Mouse (Mus musculus): ENCODE results near the gene Tgfb1. TPM values are rescaled to one million over a fixed set of nuclear protein-coding genes. Genes with fewer than 3 reads are reported as not detected.

The Tgfb1 gene
- polyA plus RNA-seq, 1 experiment from 2014 or later, result 2.1 TPM

GRCm38 (mm10) chr7:25658657-25659472, 27.9 kb upstream of the Tgfb1 start, which contains the start of the genes Bckdha and Exosc5:
TSS of gene Bckdha (minus strand) at chr7:25658981.
TSS of gene Exosc5 (plus strand) at chr7:25659164.
- Histone ChIP-seq H3K9me3 (no peaks in the 10 kb centered on the region), H3K27me3 (ENCODE audit: insufficient read depth, poor library complexity, severe bottlenecking) (no peaks in the 10 kb centered on the region), H3K4me1 (replicated peaks) (peaks cover 22% of the 10 kb centered on the region), H3K36me3 (peaks cover 21% of the 10 kb centered on the region), H3K27ac (peak within 1 kb of the TSS; percentile 93), H3K4me3 (peak within 1 kb of the TSS; percentile 76)
- DNase-seq (ENCODE audit: low spot score), result peak; percentile 99
- WGBS, result under 1% methylated on average over 50 of the region's 50 CpGs

- H3K4me3 ChIP-seq, result no peak overlapping the region
- peaks cover 79% of the 10 kb centered on the region for H3K36me3 ChIP-seq
- no peak overlapping the region for H3K27ac ChIP-seq
- no peaks in the 10 kb centered on the region for H3K4me1 ChIP-seq (replicated peaks)
- no peaks in the 10 kb centered on the region for H3K9me3 ChIP-seq
- no peaks in the 10 kb centered on the region for H3K27me3 ChIP-seq (ENCODE audit: insufficient read depth, poor library complexity, severe bottlenecking)
- WGBS, result 93% methylated on average over 8 of the region's 8 CpGs
- no peak for DNase-seq (ENCODE audit: low spot score)
These were observed 20.4 kb upstream of the Tgfb1 start for GRCm38 (mm10) chr7:25666381-25666780.

GRCm38 (mm10) chr7:25669158-25669557, 17.6 kb upstream of the Tgfb1 start:
- 88% methylated on average over 10 of the region's 10 CpGs for WGBS
- Histone ChIP-seq H3K27ac (no peak overlapping the region), H3K9me3 (peaks cover 3% of the 10 kb centered on the region; the same call in 1 of the 2 replicates), H3K4me3 (no peak overlapping the region), H3K4me1 (replicated peaks) (no peaks in the 10 kb centered on the region), H3K36me3 (peaks cover 58% of the 10 kb centered on the region), H3K27me3 (ENCODE audit: insufficient read depth, poor library complexity, severe bottlenecking) (peaks cover 11% of the 10 kb centered on the region)
- no peak for DNase-seq (ENCODE audit: low spot score)

- H3K27ac ChIP-seq, result no peak overlapping the region
- peaks cover 16% of the 10 kb centered on the region for H3K27me3 ChIP-seq (ENCODE audit: insufficient read depth, poor library complexity, severe bottlenecking)
- no peak overlapping the region for H3K4me3 ChIP-seq
- peaks cover 3% of the 10 kb centered on the region for H3K4me1 ChIP-seq (replicated peaks)
- 80% methylated on average over 9 of the region's 9 CpGs for WGBS
- H3K9me3 ChIP-seq, result peaks cover 3% of the 10 kb centered on the region; the same call in 1 of the 2 replicates
- DNase-seq (ENCODE audit: low spot score), result no peak
- H3K36me3 ChIP-seq, result peaks cover 53% of the 10 kb centered on the region
These were observed 17.2 kb upstream of the Tgfb1 start for GRCm38 (mm10) chr7:25669631-25670030.

DNA sequence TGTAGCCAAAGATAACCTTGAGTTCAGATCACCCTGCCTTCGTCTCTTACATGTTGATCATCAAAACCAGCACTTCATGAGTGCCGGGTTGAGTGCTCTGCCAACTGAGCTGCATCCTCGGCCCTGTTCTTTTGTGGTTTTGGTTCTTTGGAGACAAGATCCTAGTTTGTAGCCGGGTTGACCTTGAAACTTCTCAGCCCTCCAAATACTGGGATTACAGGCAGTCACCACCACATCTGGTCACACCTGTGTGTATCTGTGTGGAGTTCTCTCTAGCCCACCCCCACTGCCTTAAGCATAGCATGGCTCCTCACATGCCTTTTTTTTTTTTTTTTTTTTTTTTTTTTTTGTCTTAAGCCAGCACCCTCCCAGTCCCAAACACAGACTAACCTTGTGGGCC, 16.7 kb upstream of the Tgfb1 start:
- 88% methylated on average over 4 of the region's 4 CpGs for WGBS
- peaks cover 3% of the 10 kb centered on the region; the same call in 1 of the 2 replicates for H3K9me3 ChIP-seq
- H3K27ac ChIP-seq, result no peak overlapping the region
- H3K36me3 ChIP-seq, result peaks cover 49% of the 10 kb centered on the region
- DNase-seq (ENCODE audit: low spot score), result no peak
- H3K4me1 ChIP-seq (replicated peaks), result peaks cover 7% of the 10 kb centered on the region
- H3K27me3 ChIP-seq (ENCODE audit: insufficient read depth, poor library complexity, severe bottlenecking), result peaks cover 21% of the 10 kb centered on the region
- no peak overlapping the region for H3K4me3 ChIP-seq

DNA sequence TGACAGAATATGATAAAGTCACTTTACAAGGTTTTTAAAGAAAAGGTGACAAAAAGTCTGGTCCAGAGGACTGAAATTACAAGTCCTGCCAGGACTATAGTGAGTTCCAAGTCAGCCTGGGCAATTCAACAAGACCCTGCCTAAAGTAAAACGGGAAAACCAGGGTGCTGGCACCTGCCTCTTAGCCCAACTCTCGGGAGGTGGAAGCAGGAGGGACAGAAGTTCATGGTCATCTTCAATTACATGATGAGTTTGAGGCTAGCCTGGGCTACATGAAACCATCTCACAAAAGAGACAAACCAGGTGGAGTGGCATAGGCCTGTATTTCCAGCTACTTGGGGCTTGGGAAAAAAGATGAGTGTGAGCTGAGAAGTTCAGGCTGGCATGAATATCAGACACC, 15.1 kb upstream of the Tgfb1 start:
- Histone ChIP-seq H3K4me1 (replicated peaks) (peaks cover 8% of the 10 kb centered on the region), H3K4me3 (no peak overlapping the region), H3K36me3 (peaks cover 33% of the 10 kb centered on the region), H3K27me3 (ENCODE audit: insufficient read depth, poor library complexity, severe bottlenecking) (peaks cover 37% of the 10 kb centered on the region), H3K9me3 (peaks cover 3% of the 10 kb centered on the region; the same call in 1 of the 2 replicates), H3K27ac (no peak overlapping the region)
- no peak for DNase-seq (ENCODE audit: low spot score)
- 75% methylated on average over 2 of the region's 2 CpGs for WGBS

DNA sequence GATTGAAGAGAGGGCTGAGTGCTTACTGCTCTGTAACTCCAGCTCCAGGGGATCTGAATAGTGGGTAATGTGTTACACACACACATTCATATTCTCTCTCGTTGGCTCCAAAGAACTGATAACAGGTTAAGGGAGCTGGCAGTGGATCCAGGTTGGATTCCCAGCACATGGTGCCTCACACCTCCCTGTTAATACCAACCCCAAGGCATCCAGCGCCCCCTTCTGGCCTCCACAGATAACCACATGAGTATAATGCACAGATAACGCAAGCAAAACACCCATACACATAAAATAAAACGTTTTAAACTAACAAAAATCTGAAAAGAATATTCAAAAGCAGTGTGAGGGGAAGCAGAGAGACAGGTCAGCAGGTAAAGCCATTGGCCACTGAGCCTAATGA, 14.4 kb upstream of the Tgfb1 start:
- Histone ChIP-seq H3K36me3 (peaks cover 25% of the 10 kb centered on the region), H3K27ac (no peak overlapping the region), H3K4me3 (no peak overlapping the region), H3K4me1 (replicated peaks) (peaks cover 8% of the 10 kb centered on the region), H3K27me3 (ENCODE audit: insufficient read depth, poor library complexity, severe bottlenecking) (peaks cover 40% of the 10 kb centered on the region), H3K9me3 (peaks cover 3% of the 10 kb centered on the region; the same call in 1 of the 2 replicates)
- no peak for DNase-seq (ENCODE audit: low spot score)
- 49% methylated on average over 4 of the region's 4 CpGs for WGBS

GRCm38 (mm10) chr7:25674297-25674696, 12.5 kb upstream of the Tgfb1 start:
- WGBS, result 25% methylated on average over 9 of the region's 9 CpGs
- Histone ChIP-seq H3K9me3 (peaks cover 3% of the 10 kb centered on the region; the same call in 1 of the 2 replicates), H3K27me3 (ENCODE audit: insufficient read depth, poor library complexity, severe bottlenecking) (peaks cover 56% of the 10 kb centered on the region), H3K27ac (no peak overlapping the region), H3K36me3 (peaks cover 7% of the 10 kb centered on the region), H3K4me3 (peak overlapping the region; percentile 46), H3K4me1 (replicated peaks) (peaks cover 8% of the 10 kb centered on the region)
- no peak for DNase-seq (ENCODE audit: low spot score)

DNA sequence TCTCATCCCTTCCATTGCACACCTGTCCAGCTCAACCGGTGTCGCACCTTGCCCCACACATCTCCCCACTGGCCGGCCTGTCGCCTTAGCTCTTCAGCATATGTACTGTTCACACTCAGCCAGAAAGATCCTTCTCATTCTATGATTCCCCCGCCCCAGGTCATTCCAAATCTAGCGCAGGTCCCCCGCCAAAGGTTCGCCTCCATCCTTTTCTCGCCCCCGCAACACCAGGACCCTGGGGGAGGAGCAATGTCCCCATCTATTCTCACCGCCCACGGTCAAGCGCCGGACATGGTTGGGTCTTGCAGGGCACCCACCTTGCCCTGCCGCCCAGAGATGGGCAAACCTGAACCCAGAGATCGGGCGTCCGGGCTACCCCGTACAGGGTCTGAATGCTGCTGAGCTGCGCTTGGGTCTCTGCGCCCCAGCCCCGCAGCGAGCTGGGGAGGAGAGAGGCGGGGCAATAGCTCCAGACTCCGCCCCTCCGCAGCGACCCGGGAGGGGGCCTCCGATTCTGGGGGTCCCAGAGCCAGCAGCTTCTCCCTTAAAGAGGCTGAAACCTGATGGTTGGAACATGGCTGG, 12.0 kb upstream of the Tgfb1 start, which contains the start of gene Tmem91:
Tmem91 (minus strand) TSS at position 448 of the 582 bp plus-strand sequence.
- Histone ChIP-seq H3K27ac (no peak within 1 kb of the TSS), H3K27me3 (ENCODE audit: insufficient read depth, poor library complexity, severe bottlenecking) (peaks cover 61% of the 10 kb centered on the region), H3K4me1 (replicated peaks) (peaks cover 8% of the 10 kb centered on the region), H3K4me3 (peak within 1 kb of the TSS; percentile 46), H3K36me3 (0 out of 2 replicates have a peak, but pooled peaks cover 3% of the 10 kb centered on the region), H3K9me3 (peaks cover 3% of the 10 kb centered on the region; the same call in 1 of the 2 replicates)
- DNase-seq (ENCODE audit: low spot score), result no peak
- WGBS, result 3% methylated on average over 29 of the region's 29 CpGs

DNA sequence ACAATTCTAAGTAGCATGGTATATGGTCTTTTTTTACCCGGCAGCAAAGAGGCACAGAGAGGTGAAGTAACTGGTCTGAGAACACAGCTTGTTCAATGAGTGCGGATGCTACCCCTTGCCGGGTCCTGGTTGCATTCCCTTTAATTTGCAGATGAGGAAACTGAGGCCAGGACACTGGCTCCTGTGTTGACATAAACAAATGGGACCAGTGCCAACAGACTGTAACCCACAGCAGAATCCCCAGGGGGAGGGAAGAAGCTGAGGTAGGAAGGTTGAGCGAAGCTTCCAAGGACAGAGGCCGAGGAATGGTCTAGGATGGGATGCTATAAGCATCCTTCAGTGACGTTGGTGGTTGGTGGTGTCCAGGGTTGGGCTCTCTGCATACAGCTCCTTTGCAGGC, 11.4 kb upstream of the Tgfb1 start:
- 41% methylated on average over 6 of the region's 6 CpGs for WGBS
- H3K4me1 ChIP-seq (replicated peaks), result peaks cover 13% of the 10 kb centered on the region
- H3K36me3 ChIP-seq, result 0 out of 2 replicates have a peak, but pooled peaks cover 3% of the 10 kb centered on the region
- peaks cover 61% of the 10 kb centered on the region for H3K27me3 ChIP-seq (ENCODE audit: insufficient read depth, poor library complexity, severe bottlenecking)
- peaks cover 3% of the 10 kb centered on the region; the same call in 1 of the 2 replicates for H3K9me3 ChIP-seq
- H3K27ac ChIP-seq, result no peak overlapping the region
- DNase-seq (ENCODE audit: low spot score), result no peak
- H3K4me3 ChIP-seq, result peak overlapping the region; percentile 46; the same call in 1 of the 2 replicates

DNA sequence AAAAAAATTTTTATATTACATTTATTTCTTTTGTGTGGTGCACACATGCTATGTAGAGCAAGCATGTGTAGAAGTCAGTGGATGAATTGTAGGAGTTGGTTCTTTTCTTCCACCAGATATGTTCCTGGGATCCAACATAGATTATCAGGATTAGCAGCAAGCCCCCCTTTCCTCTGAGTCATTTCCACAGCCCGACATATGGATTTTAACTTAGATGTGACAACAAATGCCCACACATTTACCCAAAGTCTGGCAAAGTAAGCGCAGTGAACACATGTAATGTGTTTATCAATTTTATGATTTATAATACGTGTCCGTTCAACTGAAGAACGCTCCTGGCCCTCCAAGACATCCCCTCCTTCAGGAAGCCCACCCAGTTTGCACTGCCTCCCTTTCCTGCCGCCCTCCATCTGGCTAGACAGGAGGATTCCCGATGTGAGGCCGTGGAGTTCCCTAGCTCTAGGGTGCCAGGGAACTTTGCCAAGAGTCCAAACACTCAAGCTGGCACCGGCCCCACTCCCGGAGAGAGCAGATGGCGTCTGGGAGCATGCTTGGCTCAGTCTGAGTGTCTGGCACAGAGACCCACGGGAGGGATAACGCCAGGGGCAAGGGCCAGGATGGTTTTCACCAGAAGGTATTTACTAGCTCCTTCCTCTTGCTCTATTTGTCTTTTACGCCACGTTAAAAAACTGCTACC, 10.6 kb upstream of the Tgfb1 start:
- Histone ChIP-seq H3K36me3 (no peaks in the 10 kb centered on the region), H3K27ac (no peak overlapping the region), H3K27me3 (ENCODE audit: insufficient read depth, poor library complexity, severe bottlenecking) (peaks cover 61% of the 10 kb centered on the region), H3K9me3 (peaks cover 3% of the 10 kb centered on the region; the same call in 1 of the 2 replicates), H3K4me1 (replicated peaks) (peaks cover 20% of the 10 kb centered on the region), H3K4me3 (no peak overlapping the region)
- whole genome bisulfite sequencing, result 82% methylated on average over 15 of the region's 15 CpGs
- no peak for DNase-seq (ENCODE audit: low spot score)

DNA sequence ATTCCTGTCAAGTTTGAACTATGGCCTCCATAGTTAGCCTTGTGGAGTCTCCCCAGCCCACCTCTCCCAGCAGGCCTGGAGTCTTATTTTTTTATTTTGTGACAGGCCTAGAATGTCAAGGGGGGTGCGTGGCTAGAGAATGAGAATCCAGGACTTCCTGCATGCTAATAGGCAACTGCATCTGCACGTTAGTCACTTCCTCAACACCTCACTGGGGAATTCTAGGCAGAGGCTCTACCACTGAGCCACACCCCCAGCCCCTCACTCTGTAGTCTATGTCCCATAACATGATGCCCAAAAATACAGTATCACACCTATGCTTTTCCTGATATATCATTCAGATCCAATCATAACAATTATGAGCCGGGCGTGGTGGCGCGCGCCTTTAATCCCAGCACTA, 9.8 kb upstream of the Tgfb1 start:
- no peak for DNase-seq (ENCODE audit: low spot score)
- no peak overlapping the region for H3K4me3 ChIP-seq
- peaks cover 61% of the 10 kb centered on the region for H3K27me3 ChIP-seq (ENCODE audit: insufficient read depth, poor library complexity, severe bottlenecking)
- peaks cover 26% of the 10 kb centered on the region for H3K4me1 ChIP-seq (replicated peaks)
- no peaks in the 10 kb centered on the region for H3K36me3 ChIP-seq
- 94% methylated on average over 7 of the region's 7 CpGs for WGBS
- H3K9me3 ChIP-seq, result peaks cover 3% of the 10 kb centered on the region; the same call in 1 of the 2 replicates
- H3K27ac ChIP-seq, result no peak overlapping the region
